Mouse (Mus musculus) cerebellum, adult 2 months (tissue): ENCODE data around the gene Gm17949.

Experiments
- CTCF ChIP-seq: fragments of 200-500 bp; IDR thresholded peaks from 2 replicates; pipeline ENCODE4 v1.5.1; 2011; ENCODE audit warnings: low read depth, mild to moderate bottlenecking, control low read depth, low read length, moderate library complexity, borderline replicate concordance; ENCODE audit not compliant: insufficient read depth
- POLR2A ChIP-seq: fragments of 200-500 bp; IDR thresholded peaks from 2 replicates; pipeline ENCODE4 v1.6.1; 2011; ENCODE audit warnings: low read length, control low read depth, borderline replicate concordance; ENCODE audit not compliant: insufficient read depth

GRCm38 (mm10) chr17:57038978-57039377, 27.7 kb downstream of the Gm17949 start:
- TF ChIP-seq CTCF, result peak; percentile 14; the same call in 1 of the 2 replicates
- TF ChIP-seq POLR2A, result no peak
